Mouse (Mus musculus) heart, embryonic 12.5 days (tissue): Measurements from ENCODE around the gene Tmem38b. TPM values are rescaled to one million over a fixed set of nuclear protein-coding genes. Genes with fewer than 3 reads are reported as not detected.

ENCODE experiments used
- ATAC-seq: fragments of 200-750 bp; cut with Nextera tagmentation; 2 replicates; pipeline ENCODE4 v1.8.0; 2017; ENCODE audit warnings: moderate TSS enrichment, moderate library complexity; ENCODE audit not compliant: insufficient number of reproducible peaks, low FRiP score
- H3K27ac ChIP-seq: fragments of 300-500 bp; sonication (generic); 2 replicates; pipeline ENCODE4 v1.5.1; 2016; ENCODE audit warnings: mild to moderate bottlenecking, moderate library complexity; ENCODE audit not compliant: poor library complexity, severe bottlenecking
- H3K27me3 ChIP-seq: fragments of 300-500 bp; sonication (generic); replicated peaks from 2 replicates; pipeline ENCODE4 v1.6.1; 2016; ENCODE audit warnings: mild to moderate bottlenecking, moderate library complexity
- H3K36me3 ChIP-seq: fragments of 300-500 bp; sonication (generic); 2 replicates; pipeline ENCODE4 v1.6.1; 2016; ENCODE audit warnings: mild to moderate bottlenecking, moderate library complexity
- H3K4me1 ChIP-seq: fragments of 300-500 bp; sonication (generic); replicated peaks from 2 replicates; pipeline ENCODE4 v1.6.1; 2016; ENCODE audit warnings: mild to moderate bottlenecking
- H3K4me2 ChIP-seq: fragments of 300-500 bp; sonication (generic); 2 replicates; pipeline ENCODE4 v1.6.1; 2016; ENCODE audit warnings: mild to moderate bottlenecking, moderate library complexity
- H3K4me3 ChIP-seq: fragments of 300-500 bp; sonication (generic); 2 replicates; pipeline ENCODE4 v1.5.1; 2016; ENCODE audit warnings: mild to moderate bottlenecking
- H3K9ac ChIP-seq: fragments of 300-500 bp; sonication (generic); 2 replicates; pipeline ENCODE4 v1.6.1; 2016; ENCODE audit warnings: mild to moderate bottlenecking, moderate library complexity
- H3K9me3 ChIP-seq: fragments of 300-500 bp; sonication (generic); replicated peaks from 2 replicates; pipeline ENCODE4 v1.6.1; 2016; ENCODE audit warnings: mild to moderate bottlenecking, moderate library complexity
- WGBS: fragments of 180-500 bp; shearing (Covaris S2); methylation state at CpG from one replicate; pipeline ENCODE4 v1.1.7; 2016; 5-methylcytosine and 5-hydroxymethylcytosine counted together
- polyA plus RNA-seq: library from polyadenylated mRNA; unstranded; fragments of >200 nt; fragmentation: Nextera tagmentation; extraction: Ambion mirVana; gene quantifications from 2 replicates; pipeline ENCODE4 v1.2.1, GENCODE M21; 2016

Tmem38b gene
- polyA plus RNA-seq, 1 experiment from 2014 or later, result 13.5 TPM

GRCm38 (mm10) chr4:53830579-53830978, 4.7 kb downstream of the Tmem38b start:
- no peak overlapping the region for H3K27ac ChIP-seq
- peaks cover 19% of the 10 kb centered on the region for H3K4me1 ChIP-seq
- no peak for ATAC-seq
- H3K9me3 ChIP-seq, result no peaks in the 10 kb centered on the region
- H3K27me3 ChIP-seq, result no peaks in the 10 kb centered on the region
- 80% methylated on average over 2 of the region's 2 CpGs for WGBS
- no peak overlapping the region for H3K9ac ChIP-seq
- H3K36me3 ChIP-seq, result no peaks in the 10 kb centered on the region
- no peak overlapping the region for H3K4me3 ChIP-seq
- no peak overlapping the region for H3K4me2 ChIP-seq

DNA sequence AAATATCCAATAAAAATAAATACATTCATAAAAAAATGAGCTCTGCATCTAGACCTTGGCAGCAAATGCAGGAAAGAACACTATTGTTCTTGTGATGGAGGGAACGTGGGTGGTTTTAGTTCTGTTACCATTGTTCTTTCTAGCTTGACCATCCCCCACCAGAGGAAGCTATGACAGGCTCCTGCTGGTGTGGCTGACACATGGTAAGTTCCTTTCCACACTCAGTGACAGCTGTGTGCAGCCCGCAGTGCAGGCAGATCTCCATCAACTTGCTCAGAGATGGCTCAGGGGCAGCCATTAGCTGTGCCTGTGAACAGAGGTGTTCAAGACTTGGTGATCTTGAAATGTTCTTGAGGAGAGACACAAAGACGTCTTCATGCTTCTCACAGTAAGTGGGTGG, 6.5 kb downstream of the Tmem38b start:
- ATAC-seq, result 0 out of 2 replicates have a peak, but pooled peaks have one; percentile 59
- H3K27me3 ChIP-seq, result no peaks in the 10 kb centered on the region
- no peak overlapping the region for H3K9ac ChIP-seq
- no peaks in the 10 kb centered on the region for H3K36me3 ChIP-seq
- no peaks in the 10 kb centered on the region for H3K9me3 ChIP-seq
- H3K4me3 ChIP-seq, result no peak overlapping the region
- no peak overlapping the region for H3K4me2 ChIP-seq
- peaks cover 28% of the 10 kb centered on the region for H3K4me1 ChIP-seq
- peak overlapping the region; percentile 47; the same call in 1 of the 2 replicates for H3K27ac ChIP-seq
- WGBS, result 22% methylated on average over 3 of the region's 3 CpGs

GRCm38 (mm10) chr4:53836978-53837377, 11.1 kb downstream of the Tmem38b start:
- Histone ChIP-seq H3K4me3 (no peak overlapping the region), H3K27ac (no peak overlapping the region), H3K9me3 (no peaks in the 10 kb centered on the region), H3K4me2 (no peak overlapping the region), H3K27me3 (no peaks in the 10 kb centered on the region), H3K36me3 (no peaks in the 10 kb centered on the region), H3K4me1 (peaks cover 34% of the 10 kb centered on the region), H3K9ac (no peak overlapping the region)
- 7% methylated on average over 5 of the region's 5 CpGs for WGBS
- ATAC-seq, result no peak

- ATAC-seq, result no peak
- Histone ChIP-seq H3K4me2 (no peak overlapping the region), H3K4me3 (no peak overlapping the region), H3K9ac (no peak overlapping the region), H3K27me3 (no peaks in the 10 kb centered on the region), H3K4me1 (peaks cover 24% of the 10 kb centered on the region), H3K9me3 (no peaks in the 10 kb centered on the region), H3K27ac (no peak overlapping the region), H3K36me3 (no peaks in the 10 kb centered on the region)
- WGBS, result 75% methylated on average over 15 of the region's 15 CpGs
Measured at GRCm38 (mm10) chr4:53840158-53840870, 14.5 kb downstream of the Tmem38b start.

GRCm38 (mm10) chr4:53843553-53843952, 17.7 kb downstream of the Tmem38b start:
- no peaks in the 10 kb centered on the region for H3K27me3 ChIP-seq
- no peaks in the 10 kb centered on the region for H3K36me3 ChIP-seq
- no peak overlapping the region for H3K4me2 ChIP-seq
- no peaks in the 10 kb centered on the region for H3K9me3 ChIP-seq
- ATAC-seq, result no peak
- H3K27ac ChIP-seq, result no peak overlapping the region
- 57% methylated on average over 8 of the region's 8 CpGs for WGBS
- peaks cover 12% of the 10 kb centered on the region for H3K4me1 ChIP-seq
- H3K4me3 ChIP-seq, result no peak overlapping the region
- no peak overlapping the region for H3K9ac ChIP-seq

DNA sequence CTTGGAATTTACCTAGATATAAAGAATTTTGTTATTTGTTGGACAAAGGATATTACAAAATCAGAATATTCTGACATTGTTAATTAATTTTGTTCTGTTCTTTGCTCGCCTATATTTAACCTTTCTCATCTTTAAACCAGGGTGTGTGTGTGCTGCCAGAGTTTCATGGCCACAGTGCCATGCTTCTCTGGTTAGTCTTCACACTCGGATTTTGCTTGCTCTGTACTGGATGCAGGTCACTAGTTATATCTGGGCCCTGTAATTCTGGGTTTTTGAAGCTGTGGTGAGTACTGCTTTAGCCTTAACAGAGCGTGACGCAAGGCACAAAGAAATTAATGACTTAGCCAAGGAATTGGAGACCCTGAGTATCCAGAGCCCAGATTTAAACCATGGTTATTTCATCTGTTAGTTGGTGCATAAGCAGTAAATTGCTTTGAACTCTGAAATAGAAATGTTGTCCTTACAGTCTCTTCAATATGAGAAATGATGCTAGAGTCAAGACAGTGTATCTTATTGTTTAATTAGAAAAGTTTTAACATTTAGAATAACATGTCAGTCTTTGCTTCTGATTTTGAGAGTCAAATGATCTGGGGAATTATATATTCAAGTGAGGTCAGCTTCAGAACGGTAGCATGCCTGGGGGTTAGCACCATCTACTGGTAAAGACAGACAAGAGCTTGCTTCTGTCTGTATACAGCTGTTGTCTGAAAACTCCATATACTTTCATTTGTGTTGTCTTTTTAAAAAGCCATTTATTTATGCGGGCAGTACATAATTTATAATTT, 19.2 kb downstream of the Tmem38b start:
- Histone ChIP-seq H3K9me3 (no peaks in the 10 kb centered on the region), H3K27me3 (no peaks in the 10 kb centered on the region), H3K4me2 (no peak overlapping the region), H3K27ac (no peak overlapping the region), H3K9ac (no peak overlapping the region), H3K4me1 (peaks cover 16% of the 10 kb centered on the region), H3K4me3 (no peak overlapping the region), H3K36me3 (no peaks in the 10 kb centered on the region)
- no peak for ATAC-seq
- WGBS, result 49% methylated on average over 6 of the region's 6 CpGs

DNA sequence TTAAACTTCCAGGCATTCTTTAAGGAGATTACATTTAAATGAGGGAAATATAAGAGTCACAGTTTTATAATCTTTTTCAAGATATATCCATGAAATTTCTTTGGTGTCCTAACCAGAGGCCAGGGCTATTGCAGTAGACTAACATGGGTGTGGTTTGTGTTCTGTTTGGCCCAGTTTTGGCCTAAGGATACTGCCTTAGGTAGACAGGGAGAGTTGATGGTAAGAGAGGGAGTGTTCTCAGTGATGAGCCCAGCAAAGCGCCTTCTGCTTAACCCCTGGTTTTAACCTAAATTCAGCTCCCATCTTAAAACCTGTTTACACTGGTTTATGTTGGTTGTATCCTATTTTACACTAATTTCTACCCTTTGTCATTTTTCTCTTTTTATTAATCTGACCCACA, 19.8 kb downstream of the Tmem38b start:
- H3K4me2 ChIP-seq, result no peak overlapping the region
- H3K9me3 ChIP-seq, result no peaks in the 10 kb centered on the region
- H3K36me3 ChIP-seq, result peaks cover under 1% of the 10 kb centered on the region
- 94% methylated on average over 1 of the region's 1 CpGs for WGBS
- H3K27ac ChIP-seq, result no peak overlapping the region
- H3K9ac ChIP-seq, result no peak overlapping the region
- no peak overlapping the region for H3K4me3 ChIP-seq
- H3K4me1 ChIP-seq, result peaks cover 12% of the 10 kb centered on the region
- no peak for ATAC-seq
- H3K27me3 ChIP-seq, result no peaks in the 10 kb centered on the region

DNA sequence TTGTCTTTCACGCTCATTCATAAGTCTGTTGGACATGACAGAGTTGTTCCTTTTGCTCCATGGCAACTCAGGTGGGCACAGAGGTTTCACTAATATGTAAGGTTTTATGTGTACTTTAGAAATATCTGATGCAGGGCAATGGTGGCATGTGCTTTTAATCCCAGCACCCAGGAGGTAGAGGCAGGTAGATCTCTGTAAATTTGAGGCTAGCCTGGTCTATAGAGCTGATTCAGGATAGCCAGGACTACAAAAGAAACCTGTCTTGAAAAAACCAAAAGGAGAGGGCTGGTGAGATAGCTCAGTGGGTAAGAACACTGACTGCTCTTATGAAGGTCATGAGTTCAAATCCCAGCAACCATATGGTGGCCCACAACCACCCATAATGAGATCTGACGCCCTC, 20.5 kb downstream of the Tmem38b start:
- Histone ChIP-seq H3K27me3 (no peaks in the 10 kb centered on the region), H3K27ac (no peak overlapping the region), H3K9me3 (no peaks in the 10 kb centered on the region), H3K9ac (no peak overlapping the region), H3K4me2 (no peak overlapping the region), H3K4me3 (no peak overlapping the region), H3K4me1 (peaks cover 12% of the 10 kb centered on the region), H3K36me3 (peaks cover 8% of the 10 kb centered on the region)
- ATAC-seq, result no peak
- 54% methylated on average over 2 of the region's 2 CpGs for WGBS

GRCm38 (mm10) chr4:53847541-53847940, 21.7 kb downstream of the Tmem38b start:
- Histone ChIP-seq H3K9me3 (no peaks in the 10 kb centered on the region), H3K36me3 (peaks cover 8% of the 10 kb centered on the region), H3K4me3 (no peak overlapping the region), H3K4me2 (no peak overlapping the region), H3K27me3 (no peaks in the 10 kb centered on the region), H3K9ac (no peak overlapping the region), H3K27ac (no peak overlapping the region), H3K4me1 (peaks cover 12% of the 10 kb centered on the region)
- WGBS, result 65% methylated on average over 4 of the region's 4 CpGs
- no peak for ATAC-seq

DNA sequence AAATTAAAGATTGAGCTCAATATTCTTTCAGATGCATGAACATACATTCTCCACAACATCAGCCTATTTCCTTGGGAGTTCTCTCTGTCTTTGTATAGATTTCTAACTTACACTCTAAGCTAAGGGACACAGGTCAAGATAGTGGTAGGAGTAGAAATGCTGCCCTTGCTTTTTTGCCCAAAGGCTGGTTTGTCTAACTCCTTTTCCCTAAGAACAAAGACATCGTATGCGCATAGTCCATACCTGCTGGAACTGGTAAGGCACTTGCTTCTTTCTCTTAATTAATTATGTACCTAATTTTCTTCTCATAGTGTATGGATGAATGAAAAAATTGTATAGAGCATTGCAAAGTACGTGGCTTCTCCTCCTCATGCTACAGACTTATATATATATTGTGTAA, 22.5 kb downstream of the Tmem38b start:
- no peak overlapping the region for H3K4me3 ChIP-seq
- H3K4me1 ChIP-seq, result peaks cover 12% of the 10 kb centered on the region
- peaks cover 8% of the 10 kb centered on the region for H3K36me3 ChIP-seq
- H3K9ac ChIP-seq, result no peak overlapping the region
- H3K4me2 ChIP-seq, result no peak overlapping the region
- no peak overlapping the region for H3K27ac ChIP-seq
- no peak for ATAC-seq
- H3K27me3 ChIP-seq, result no peaks in the 10 kb centered on the region
- 92% methylated on average over 3 of the region's 3 CpGs for WGBS
- H3K9me3 ChIP-seq, result no peaks in the 10 kb centered on the region

DNA sequence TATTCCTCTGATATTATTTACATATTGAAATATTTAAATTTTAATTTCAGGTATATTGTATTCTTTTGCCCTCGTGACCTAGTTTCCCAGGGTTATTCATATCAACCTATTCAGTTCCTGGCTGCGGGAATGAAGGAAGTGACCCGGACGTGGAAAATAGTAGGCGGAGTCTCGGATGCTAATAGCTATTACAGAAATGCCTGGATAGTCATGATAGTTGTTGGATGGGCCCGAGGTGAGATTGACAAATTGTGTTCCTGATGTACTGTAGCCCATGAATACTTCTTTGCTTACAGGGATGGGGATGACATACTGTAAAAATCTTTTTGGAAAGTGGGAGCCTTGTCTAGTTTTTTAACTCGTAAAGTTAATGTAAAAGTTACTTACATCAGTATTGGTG, 23.0 kb downstream of the Tmem38b start:
- H3K9me3 ChIP-seq, result no peaks in the 10 kb centered on the region
- peaks cover 9% of the 10 kb centered on the region for H3K4me1 ChIP-seq
- H3K4me2 ChIP-seq, result no peak overlapping the region
- no peak overlapping the region for H3K9ac ChIP-seq
- H3K4me3 ChIP-seq, result no peak overlapping the region
- H3K27ac ChIP-seq, result no peak overlapping the region
- H3K36me3 ChIP-seq, result peaks cover 8% of the 10 kb centered on the region
- H3K27me3 ChIP-seq, result no peaks in the 10 kb centered on the region
- 84% methylated on average over 8 of the region's 8 CpGs for WGBS
- ATAC-seq, result no peak
